Mouse (Mus musculus): Measurements from ENCODE around the gene Tspan4.

Tspan4 gene

GRCm38 (mm10) chr7:141476981-141477370 is 1.9 kb downstream of the Tspan4 start:
- DNase-seq (ENCODE audit: low spot score in 2 of 2): no peak

- no peak for DNase-seq (ENCODE audit: low spot score in 2 of 2)
These were observed 2.7 kb downstream of the Tspan4 start for GRCm38 (mm10) chr7:141477578-141478269.

GRCm38 (mm10) chr7:141478270-141478748 is 3.3 kb downstream of the Tspan4 start:
- no peak for DNase-seq (ENCODE audit: low spot score in 2 of 2)

- peak in 1 of 2 experiments; percentile 84 for DNase-seq (ENCODE audit: low spot score in 2 of 2)
These were observed 5.9 kb downstream of the Tspan4 start for GRCm38 (mm10) chr7:141480842-141481497.

- DNase-seq (ENCODE audit: low spot score in 2 of 2): peak in 1 of 2 experiments; percentile 59
These were observed 6.7 kb downstream of the Tspan4 start for GRCm38 (mm10) chr7:141481498-141482401.

GRCm38 (mm10) chr7:141482531-141483024 is 7.5 kb downstream of the Tspan4 start:
- no peak for DNase-seq (ENCODE audit: low spot score in 2 of 2)

- DNase-seq (ENCODE audit: low spot score in 2 of 2): no peak
These were observed 8.1 kb downstream of the Tspan4 start for GRCm38 (mm10) chr7:141483114-141483653.

- no peak for DNase-seq (ENCODE audit: low spot score in 2 of 2)
These were observed 9.4 kb downstream of the Tspan4 start for GRCm38 (mm10) chr7:141484186-141485120.

GRCm38 (mm10) chr7:141485186-141485585 is 10.1 kb downstream of the Tspan4 start:
- DNase-seq (ENCODE audit: low spot score in 2 of 2): no peak

- no peak for DNase-seq (ENCODE audit: low spot score in 2 of 2)
These were observed 10.6 kb downstream of the Tspan4 start for GRCm38 (mm10) chr7:141485606-141486005.

GRCm38 (mm10) chr7:141486239-141486638 is 11.2 kb downstream of the Tspan4 start:
- no peak for DNase-seq (ENCODE audit: low spot score in 2 of 2)

GRCm38 (mm10) chr7:141487141-141487540 is 12.1 kb downstream of the Tspan4 start:
- no peak for DNase-seq (ENCODE audit: low spot score in 2 of 2)

- no peak for DNase-seq (ENCODE audit: low spot score in 2 of 2)
These were observed 16.1 kb downstream of the Tspan4 start for GRCm38 (mm10) chr7:141491151-141491550.

- no peak for DNase-seq (ENCODE audit: low spot score in 2 of 2)
These were observed 17.7 kb downstream of the Tspan4 start for GRCm38 (mm10) chr7:141492738-141493137.

GRCm38 (mm10) chr7:141493729-141494128 is 18.7 kb downstream of the Tspan4 start:
- no peak for DNase-seq (ENCODE audit: low spot score in 2 of 2)

GRCm38 (mm10) chr7:141495379-141495778 is 20.3 kb downstream of the Tspan4 start:
- no peak for DNase-seq (ENCODE audit: low spot score in 2 of 2)

GRCm38 (mm10) chr7:141495940-141496339 is 20.9 kb downstream of the Tspan4 start:
- DNase-seq (ENCODE audit: low spot score in 2 of 2): no peak

- DNase-seq (ENCODE audit: low spot score in 2 of 2): no peak
These were observed 22.6 kb downstream of the Tspan4 start for GRCm38 (mm10) chr7:141497600-141497999.

GRCm38 (mm10) chr7:141501820-141502555 is 26.9 kb downstream of the Tspan4 start:
- no peak for DNase-seq (ENCODE audit: low spot score in 2 of 2)

- DNase-seq (ENCODE audit: low spot score in 2 of 2): no peak
These were observed 27.5 kb downstream of the Tspan4 start for GRCm38 (mm10) chr7:141502556-141502905.

Data from left cerebral cortex, adult 9 months (tissue).